In genomic region chr9:92226795-92227194, GRCm38 (mm10) we compare ENCODE assay signal across 1 mouse cellular context.
TF ChIP-seq lines count a peak whose summit lies in the region.

No protein-coding gene starts in this region.

TF ChIP-seq in MEL, 35 proteins besides CTCF, POLR2A, EP300 and RAD21 (continued from another document):
- TF ChIP-seq MEF2A (IDR thresholded peaks at IDR 0.05; ENCODE audit: extremely low read depth, insufficient replicate concordance, low read depth, low read length, poor library complexity, severe bottlenecking) (no peak), CHD1 (IDR thresholded peaks at IDR 0.05; ENCODE audit: low read depth, low read length) (no peak), BHLHE40 (IDR thresholded peaks at IDR 0.05; ENCODE audit: borderline replicate concordance, low read depth, low read length) (no peak), ZMIZ1 (IDR thresholded peaks at IDR 0.05; ENCODE audit: low read depth, low read length) (no peak), USF1 (IDR thresholded peaks at IDR 0.05; ENCODE audit: low read depth, low read length) (no peak), NELFE (IDR thresholded peaks at IDR 0.05; ENCODE audit: low read depth, low read length) (no peak), MYC (IDR thresholded peaks at IDR 0.05; ENCODE audit: low read depth, low read length) (no peak), MAZ (IDR thresholded peaks at IDR 0.05; ENCODE audit: low read depth, low read length) (no peak), ETS1 (IDR thresholded peaks at IDR 0.05; ENCODE audit: low read depth, low read length) (peak; percentile 46; the same call in 1 of the 2 replicates), GABPA (IDR thresholded peaks at IDR 0.05; ENCODE audit: low read depth, low read length) (no peak)
